Mouse (Mus musculus) G1E (cell line): ENCODE measurements around the gene Cd302.

Source experiments
- CTCF ChIP-seq: IDR thresholded peaks from 2 replicates; pipeline ENCODE4 v1.5.1; 2012; ENCODE audit warnings: low read depth, low read length, inconsistent platforms, mixed read lengths
- GATA1 ChIP-seq: IDR thresholded peaks from 2 replicates; pipeline ENCODE4 v1.6.1; 2012; ENCODE audit warnings: borderline replicate concordance, low read length, inconsistent platforms, mixed read lengths

- TF ChIP-seq CTCF = no peak
- no peak for TF ChIP-seq GATA1
Measured at GRCm38 (mm10) chr2:60205795-60206194, 78.5 kb downstream of the Cd302 start.
